Mouse (Mus musculus): Measurements from ENCODE around the gene Gm21904.
"Not testable (repeated sequence)": the region's sequence is repeated elsewhere in the genome, so short reads cannot be mapped to it uniquely, and the experiment has no call there.

The Gm21904 gene

DNA sequence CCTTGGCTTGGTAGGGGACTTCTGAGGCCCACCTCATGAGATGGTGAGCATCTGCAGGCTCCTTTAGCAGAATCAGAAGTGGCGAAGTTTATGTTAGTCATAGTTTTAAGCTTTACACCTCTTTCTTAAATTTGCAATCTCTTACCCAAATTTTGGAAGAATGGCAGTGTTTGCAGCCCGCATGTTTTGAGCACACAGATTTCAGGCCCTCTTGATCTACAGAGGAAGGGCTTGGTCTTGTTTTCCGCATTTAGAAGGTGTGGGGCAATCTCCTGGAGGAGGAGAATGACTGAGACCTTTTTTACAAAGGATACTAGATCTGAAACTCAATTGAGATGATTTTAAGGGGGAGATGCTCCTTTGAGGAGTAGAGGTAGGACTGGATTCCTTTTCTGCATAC, at the start of gene Gm21904:
Gene Gm21904 (minus strand): TSS at position 101 of the 400 bp plus-strand sequence.
- not testable (repeated sequence) for DNase-seq

GRCm38 (mm10) chrY:17874441-17874840, 28.4 kb upstream of the Gm21904 start, which contains the start of the genes Gm20772 and Gm20831:
TSS of gene Gm20772 (plus strand) at chrY:17874741.
TSS of gene Gm20831 (plus strand) at chrY:17874741.
- DNase-seq = not testable (repeated sequence)

Measured in thymus, postnatal 4 days (tissue).